Mouse (Mus musculus) c-Kit-positive CD71-positive TER-119-positive erythroid progenitor cells, embryonic 14.5 days (primary cell): Measurements from ENCODE around the gene Rhof.

Experiments
- DNase-seq: peaks from one replicate; pipeline ENCODE4 v3.0.0-alpha.2; 2013; ENCODE audit warnings: low spot score

The Rhof gene

GRCm38 (mm10) chr5:123148073-123148722 is 15.7 kb upstream of the Rhof start:
- DNase-seq = no peak

- no peak for DNase-seq
Measured at GRCm38 (mm10) chr5:123147569-123147968, 15.1 kb upstream of the Rhof start.

GRCm38 (mm10) chr5:123146357-123146756 is 13.9 kb upstream of the Rhof start:
- no peak for DNase-seq

- no peak for DNase-seq
Measured at GRCm38 (mm10) chr5:123144746-123145590, 12.5 kb upstream of the Rhof start.

- no peak for DNase-seq
Measured at GRCm38 (mm10) chr5:123143971-123144745, 11.7 kb upstream of the Rhof start.

- no peak for DNase-seq
Measured at GRCm38 (mm10) chr5:123143251-123143970, 10.9 kb upstream of the Rhof start.

- no peak for DNase-seq
Measured at GRCm38 (mm10) chr5:123142161-123143157, 10.0 kb upstream of the Rhof start, which contains the start of gene Setd1b. Gene Setd1b (plus strand): TSS chr5:123142193.

GRCm38 (mm10) chr5:123141555-123142160 is 9.2 kb upstream of the Rhof start:
- no peak for DNase-seq

GRCm38 (mm10) chr5:123140694-123141554 is 8.4 kb upstream of the Rhof start:
- DNase-seq = peak; percentile 94

GRCm38 (mm10) chr5:123139722-123140627 is 7.5 kb upstream of the Rhof start:
- no peak for DNase-seq

- DNase-seq = peak; percentile 83
Measured at GRCm38 (mm10) chr5:123138953-123139721, 6.6 kb upstream of the Rhof start.

- DNase-seq = peak; percentile 74
Measured at GRCm38 (mm10) chr5:123138230-123138911, 5.9 kb upstream of the Rhof start.

- DNase-seq = no peak
Measured at GRCm38 (mm10) chr5:123137910-123138229, 5.4 kb upstream of the Rhof start.

GRCm38 (mm10) chr5:123137044-123137909 is 4.8 kb upstream of the Rhof start:
- DNase-seq = peak; percentile 79

- peak; percentile 85 for DNase-seq
Measured at GRCm38 (mm10) chr5:123136361-123137043, 4.0 kb upstream of the Rhof start.
